Mouse (Mus musculus): ENCODE results near the gene Rsph10b. TPM values are rescaled to one million over a fixed set of nuclear protein-coding genes. Genes with fewer than 3 reads are reported as not detected.

Gene Rsph10b
- polyA plus RNA-seq, 1 experiment from 2014 or later, result 0.49 TPM

DNA sequence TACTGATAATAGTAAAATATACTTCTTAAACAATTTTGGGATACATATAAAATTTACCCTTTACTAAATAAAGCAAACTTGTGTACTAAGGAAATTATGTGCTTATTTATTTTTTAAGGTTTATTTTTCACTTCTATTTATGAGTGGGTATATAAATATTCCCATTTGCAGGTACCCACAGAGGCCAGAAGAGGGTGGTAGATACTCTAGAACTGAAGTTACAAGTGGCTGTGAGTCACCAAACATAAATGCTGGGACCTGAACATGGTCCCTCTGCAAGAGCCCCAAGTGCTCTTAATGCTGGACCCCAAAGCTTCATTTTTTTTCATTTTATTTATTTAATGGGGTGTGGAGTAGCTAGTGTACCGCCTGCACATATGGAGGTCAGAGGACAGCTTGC is 1.0 kb downstream of the Rsph10b start:
- no peak for DNase-seq (ENCODE audit: low spot score)

DNA sequence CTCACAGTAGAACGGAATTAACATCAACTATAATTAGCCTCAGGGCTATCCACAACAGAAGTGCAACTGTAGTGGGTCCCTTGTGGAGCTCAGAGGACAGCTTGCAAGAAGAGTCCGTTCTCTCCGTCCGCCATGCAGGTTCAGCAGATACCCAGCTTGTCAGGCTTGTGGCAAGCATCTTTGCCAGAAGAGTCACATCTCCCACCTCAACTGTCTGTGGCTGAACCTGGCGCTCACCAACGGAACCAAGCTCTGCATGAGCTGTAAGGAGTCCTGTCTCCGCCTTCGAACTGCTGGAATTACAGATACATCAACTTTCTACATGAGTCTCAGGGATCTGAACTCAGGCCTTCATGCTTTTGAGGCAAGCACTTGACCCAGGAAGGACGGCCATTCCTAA is 3.3 kb downstream of the Rsph10b start:
- DNase-seq (ENCODE audit: low spot score), result no peak

DNA sequence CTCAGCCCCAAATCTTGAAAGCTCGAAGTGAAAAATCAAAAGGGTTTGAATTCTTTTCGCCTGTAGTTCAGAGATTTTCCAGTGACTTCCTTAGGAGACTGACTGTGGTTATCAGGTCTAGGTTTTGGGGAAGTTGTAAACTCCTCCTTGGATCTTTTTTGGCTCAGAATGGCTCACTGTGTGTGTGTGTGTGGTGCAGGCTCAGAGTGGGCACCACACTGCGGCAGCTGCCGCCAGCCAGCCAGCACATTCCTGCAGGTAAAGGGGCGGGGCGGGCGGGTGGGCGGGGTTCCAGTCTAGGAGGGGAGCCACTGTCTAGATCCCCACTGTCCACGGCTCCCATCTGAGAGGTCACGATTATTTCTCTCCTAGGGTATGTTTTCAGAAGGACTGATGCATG is 8.8 kb downstream of the Rsph10b start:
- no peak for DNase-seq (ENCODE audit: low spot score)

DNA sequence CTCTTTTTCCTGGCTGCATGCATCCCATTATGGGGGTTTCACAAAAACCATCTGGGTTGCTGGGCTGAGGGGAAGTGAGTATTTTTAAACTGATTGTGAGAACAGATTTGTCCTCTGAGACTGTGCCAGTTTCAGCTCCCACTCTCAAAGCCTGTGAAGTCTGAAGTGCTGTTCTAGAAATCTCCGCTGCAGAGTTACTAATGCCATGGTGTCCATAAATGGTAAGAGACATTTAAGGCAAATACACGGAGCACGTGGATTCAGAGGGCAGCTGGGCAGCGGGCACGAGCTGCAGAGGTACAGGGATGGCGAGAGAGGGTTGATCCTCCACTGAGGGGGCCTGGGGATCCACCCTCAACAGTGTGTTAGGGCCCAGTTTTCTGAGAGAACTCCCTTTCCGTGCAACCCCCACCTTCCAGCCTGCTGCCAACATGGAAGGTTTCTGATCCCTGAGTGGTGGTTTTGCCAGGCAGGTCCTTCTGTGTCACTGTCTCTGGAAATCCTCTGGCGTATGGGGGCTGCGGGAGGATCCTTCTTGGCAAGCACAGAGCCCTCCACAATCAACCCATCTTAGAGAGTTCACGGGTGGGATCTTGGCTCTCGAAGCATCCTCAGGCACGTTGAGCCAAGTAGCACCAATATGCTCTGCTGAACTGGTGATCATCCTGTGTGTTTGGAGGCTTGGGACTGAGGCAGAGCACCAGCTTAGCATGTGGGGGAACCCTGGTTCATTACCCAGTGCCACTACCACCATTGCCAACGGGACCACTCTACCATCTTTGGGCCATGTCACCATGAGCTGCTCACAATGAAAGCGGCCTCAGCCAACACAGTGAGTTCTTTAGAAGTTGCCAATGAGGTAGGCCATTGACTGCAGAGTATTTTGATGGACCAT is 10.6 kb downstream of the Rsph10b start:
- no peak for DNase-seq (ENCODE audit: low spot score)

- no peak for DNase-seq (ENCODE audit: low spot score)
These were observed 15.5 kb downstream of the Rsph10b start for GRCm38 (mm10) chr5:143948361-143948760.

DNA sequence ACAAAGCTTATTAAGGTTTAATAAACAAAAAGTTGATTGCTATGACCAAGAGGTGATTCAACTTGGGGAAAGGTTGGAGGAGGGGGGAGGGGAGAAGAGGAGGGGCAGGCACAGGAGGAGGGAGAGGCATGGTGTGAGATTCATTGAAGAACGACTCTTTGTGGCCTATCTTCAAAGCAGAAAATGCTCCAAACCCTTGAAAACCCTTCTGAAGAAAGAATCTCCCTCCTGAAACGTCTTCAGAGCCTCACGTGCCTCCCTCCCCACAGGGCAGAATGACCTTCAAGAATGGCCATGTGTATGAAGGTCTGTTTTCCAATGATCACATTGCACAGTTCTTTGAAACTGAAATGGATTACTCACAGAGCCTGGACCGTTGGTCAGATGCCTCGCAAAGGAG is 17.2 kb downstream of the Rsph10b start:
- DNase-seq (ENCODE audit: low spot score), result no peak

DNA sequence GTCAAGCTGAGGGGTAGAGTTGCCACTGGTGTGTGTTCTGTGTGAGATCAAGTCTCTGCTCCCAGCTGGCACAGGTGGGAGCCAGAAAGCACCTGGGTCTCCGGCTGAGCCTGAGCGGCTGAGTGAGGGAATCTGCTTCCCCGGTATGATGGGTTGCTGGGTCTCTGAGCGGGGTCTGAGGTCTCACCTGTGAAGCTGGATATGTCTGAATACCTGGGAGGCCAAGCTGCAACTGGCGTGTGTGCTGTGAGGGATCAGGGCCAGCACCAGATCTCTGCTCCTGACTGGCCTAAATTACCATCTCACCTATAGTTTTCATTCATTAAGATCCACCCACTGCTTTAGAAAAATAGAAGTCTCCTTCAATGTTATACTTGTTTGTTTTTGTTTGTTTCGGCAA is 24.3 kb downstream of the Rsph10b start:
- no peak for DNase-seq (ENCODE audit: low spot score)

DNA sequence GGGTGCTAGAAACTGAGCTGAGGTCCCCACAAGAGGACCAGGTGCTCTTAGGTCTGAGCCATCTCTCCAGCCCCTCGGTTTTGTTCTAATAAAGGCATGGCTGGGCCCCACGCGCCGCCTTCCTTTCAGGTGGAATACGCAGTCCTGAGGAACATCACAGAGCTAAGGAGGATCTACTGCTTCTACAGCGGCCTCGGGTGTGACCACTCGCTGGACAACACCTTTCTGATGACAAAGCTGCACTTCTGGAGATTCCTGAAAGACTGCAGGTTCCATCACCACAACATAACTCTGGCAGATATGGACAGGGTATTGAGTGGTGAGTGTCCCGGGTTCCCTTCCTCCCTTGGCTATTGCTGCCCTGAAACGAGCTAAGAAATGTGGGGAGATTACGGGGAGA is 26.7 kb downstream of the Rsph10b start:
- DNase-seq (ENCODE audit: low spot score), result no peak

DNA sequence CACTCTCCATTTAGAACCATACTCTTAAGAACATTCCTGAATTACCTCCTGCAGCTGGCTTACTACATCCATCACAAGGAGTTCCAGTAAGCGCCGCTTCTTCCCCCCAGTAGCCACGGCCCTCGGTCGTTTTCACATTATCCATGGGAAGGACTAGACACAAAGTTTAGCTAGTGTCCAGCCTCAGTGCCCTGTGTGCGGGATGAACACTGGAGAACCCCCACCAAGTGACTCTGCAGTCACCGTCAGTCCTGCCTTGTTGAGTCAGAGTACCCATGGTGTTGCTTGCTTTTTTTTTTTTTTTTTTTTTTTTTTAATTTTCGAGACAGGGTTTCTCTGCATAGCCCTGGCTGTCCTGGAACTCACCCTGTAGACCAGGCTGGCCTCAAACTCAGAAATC is 28.3 kb downstream of the Rsph10b start:
- DNase-seq (ENCODE audit: low spot score), result no peak

DNA sequence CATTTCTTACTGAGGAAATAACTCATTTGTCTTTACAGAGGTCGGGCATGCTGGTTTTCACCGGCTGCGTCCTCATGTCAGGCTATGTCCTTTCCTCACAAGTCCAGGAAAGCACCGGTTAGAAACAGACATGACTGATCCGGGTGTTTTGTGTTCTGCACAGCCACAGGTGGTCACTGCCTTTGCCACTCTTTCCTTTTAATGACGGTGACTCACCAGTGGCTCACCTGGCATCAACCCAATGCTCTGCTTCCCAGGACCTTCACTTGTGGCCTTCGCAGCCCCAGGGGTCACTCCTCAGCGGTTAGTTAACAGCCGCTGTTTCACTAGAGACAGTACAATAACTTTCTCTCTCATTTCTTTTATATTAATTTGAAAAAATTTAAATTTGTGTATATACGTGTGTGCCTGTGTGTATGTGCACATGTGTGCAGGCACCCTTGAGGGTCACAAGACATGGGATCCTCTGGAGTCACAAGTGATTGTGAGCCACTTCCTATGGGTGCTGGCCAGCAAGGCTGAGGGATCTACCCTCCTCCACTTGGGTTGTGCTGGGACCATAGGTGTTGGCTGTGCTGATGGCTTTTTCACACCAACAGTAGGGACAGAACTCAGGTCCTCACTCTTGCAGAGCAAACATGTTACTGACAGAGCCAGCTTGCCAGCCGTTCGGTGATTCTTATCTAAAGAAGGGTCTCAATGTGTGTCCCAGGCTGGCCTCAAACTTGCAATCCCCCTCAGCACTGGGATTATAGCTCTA is 32.9 kb downstream of the Rsph10b start:
- no peak for DNase-seq (ENCODE audit: low spot score)

DNA sequence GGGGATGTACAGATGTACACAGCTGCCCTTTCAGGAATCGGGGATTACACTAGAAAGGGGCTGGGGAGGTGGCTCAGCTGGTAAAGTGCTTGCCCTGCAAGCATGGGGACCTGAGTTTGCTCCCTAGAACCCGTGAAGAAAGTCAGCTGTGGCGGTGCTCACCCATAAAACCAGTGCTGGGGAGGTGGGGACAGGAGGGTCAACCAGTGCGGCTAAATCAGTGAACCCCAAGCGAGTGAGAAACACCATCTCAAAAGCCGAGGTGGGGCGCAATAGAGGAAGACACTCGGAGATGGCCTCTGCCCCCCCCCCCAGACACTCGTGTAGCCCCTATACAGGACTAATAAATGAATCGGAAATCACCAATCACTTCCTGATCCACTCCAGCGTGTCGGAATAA is 33.8 kb downstream of the Rsph10b start:
- no peak for DNase-seq (ENCODE audit: low spot score)

- no peak for DNase-seq (ENCODE audit: low spot score)
These were observed 39.8 kb downstream of the Rsph10b start for GRCm38 (mm10) chr5:143972628-143973027.

- DNase-seq (ENCODE audit: low spot score), result peak; percentile 50
These were observed 42.2 kb downstream of the Rsph10b start for GRCm38 (mm10) chr5:143974931-143975630.

GRCm38 (mm10) chr5:143975631-143975933 is 42.7 kb downstream of the Rsph10b start:
- DNase-seq (ENCODE audit: low spot score), result no peak

DNA sequence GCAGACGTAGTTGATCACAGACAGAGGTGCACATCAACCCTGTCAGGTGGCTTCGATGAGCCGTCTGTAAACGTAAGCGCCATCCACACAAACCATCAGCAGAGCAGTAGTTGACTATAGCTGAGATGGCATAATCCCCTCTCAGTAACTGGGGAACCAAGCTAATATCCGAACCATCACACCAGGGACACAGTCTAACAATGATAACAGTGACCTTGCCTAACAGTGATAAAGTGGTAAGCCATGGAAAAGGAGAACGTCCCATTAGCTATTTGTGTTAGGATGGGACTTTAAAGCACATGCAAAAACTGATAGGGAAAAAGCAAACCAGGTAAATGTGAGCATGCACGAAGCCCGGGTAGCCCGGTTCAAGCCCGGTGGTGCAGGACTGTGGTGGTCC is 43.4 kb downstream of the Rsph10b start:
- no peak for DNase-seq (ENCODE audit: low spot score)

DNA sequence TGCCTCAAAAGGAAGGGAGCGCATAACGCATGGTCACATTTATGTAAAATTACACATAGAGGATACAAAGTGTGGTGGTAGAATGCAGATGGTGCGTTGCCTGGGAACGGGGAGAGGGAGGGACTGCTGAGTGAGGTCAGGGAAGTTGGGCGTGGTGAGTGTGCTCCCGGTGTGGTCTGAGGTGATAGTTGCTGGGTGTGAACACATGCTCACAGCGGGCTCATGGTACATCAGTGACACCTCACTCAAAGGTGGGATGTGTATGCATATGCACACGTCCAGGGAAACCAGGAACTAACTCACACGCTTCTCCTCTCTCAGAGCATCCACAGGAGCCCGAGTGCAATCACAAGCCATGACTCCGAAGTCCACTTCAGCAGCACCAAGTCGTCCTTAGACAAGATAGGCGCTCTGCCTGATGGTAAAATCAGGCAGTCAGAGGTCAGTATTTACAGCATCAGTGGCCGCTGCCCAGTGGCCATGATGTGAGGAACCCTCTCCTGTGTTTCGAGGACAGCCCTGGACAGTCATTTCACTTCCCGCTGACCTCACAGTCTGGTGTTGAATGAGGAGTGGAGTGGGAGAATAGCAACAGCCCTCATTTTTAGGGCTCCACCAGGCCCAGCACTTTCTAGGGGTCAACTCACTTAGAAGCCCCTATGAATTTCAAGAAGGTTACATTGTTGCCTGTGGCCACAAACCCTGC is 44.0 kb downstream of the Rsph10b start:
- no peak for DNase-seq (ENCODE audit: low spot score)

DNA sequence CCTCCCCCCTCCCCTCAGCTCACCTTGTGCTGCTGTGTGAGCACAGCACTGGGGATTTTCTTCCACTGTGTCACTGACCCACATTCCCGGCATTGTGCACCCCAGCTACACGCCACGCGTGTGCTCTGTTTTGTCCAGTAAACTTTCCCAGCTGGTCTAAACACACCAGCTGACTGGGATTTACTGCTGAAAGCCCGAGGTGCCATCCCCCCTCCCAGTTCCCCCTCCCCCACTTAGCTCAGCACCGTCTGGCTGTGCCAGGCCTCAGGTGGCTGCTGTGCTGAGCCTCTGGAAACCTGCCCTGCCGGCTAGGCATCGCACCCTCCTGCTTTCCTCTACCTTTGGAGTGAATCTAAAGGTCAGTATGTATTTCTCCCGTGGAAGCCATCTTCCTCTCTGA is 48.0 kb downstream of the Rsph10b start:
- no peak for DNase-seq (ENCODE audit: low spot score)

DNA sequence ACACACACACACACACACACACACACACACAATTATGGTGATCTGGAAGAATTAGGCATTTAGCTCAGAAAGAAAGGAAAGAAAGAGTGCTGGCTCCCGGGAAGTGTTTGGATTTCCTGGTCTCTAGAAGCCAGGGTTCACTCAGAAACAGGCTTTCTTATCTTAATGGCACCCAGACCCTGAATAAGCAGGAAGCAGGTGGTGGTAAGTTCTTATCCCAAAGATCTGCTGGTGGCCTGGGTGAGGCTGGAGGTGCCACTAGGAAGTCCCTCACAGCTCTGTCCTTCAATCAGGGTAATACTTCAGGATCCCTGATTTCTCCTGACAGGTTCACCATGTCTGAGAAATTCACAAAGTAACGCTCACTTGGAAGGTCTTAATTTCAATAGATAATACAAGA is 49.5 kb downstream of the Rsph10b start:
- DNase-seq (ENCODE audit: low spot score), result no peak

DNA sequence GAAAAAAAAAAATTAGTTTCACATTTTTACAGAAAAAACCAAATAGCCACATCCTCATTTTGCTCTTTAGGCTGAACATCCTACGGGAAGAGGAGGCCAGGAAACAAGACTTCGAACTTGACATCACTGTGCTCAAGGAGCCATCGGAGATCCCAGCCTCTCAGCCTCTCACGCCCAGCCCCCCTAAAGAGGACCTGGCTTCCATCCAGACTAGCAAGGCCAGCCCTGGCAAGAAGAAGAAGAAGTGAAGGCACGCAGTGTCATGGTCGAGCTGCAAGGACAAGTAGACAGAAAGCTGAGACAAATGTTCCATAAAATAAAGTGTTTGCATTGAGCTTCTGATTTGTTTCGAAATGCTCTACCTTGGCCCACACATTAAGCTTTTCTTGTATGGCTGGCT is 52.5 kb downstream of the Rsph10b start:
- no peak for DNase-seq (ENCODE audit: low spot score)

DNA sequence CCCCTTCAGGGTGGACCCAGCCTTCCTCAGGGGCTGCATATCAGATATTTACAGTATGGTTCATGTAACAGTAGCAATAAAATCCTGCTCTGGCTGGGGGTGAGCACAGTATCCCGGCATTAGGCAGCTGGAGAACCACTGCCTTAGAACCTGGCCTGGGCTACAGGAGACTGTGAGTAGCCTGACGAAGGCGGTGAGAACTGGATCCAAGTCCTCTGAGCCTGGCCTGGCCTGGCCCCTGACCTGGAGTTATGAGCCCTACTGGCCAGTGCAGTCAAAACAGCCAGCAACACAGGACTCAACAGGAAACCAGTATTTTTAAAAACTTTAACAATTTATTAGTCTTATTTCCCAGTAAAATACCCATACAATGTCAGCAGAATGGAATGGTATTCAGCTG is 54.8 kb downstream of the Rsph10b start:
- no peak for DNase-seq (ENCODE audit: low spot score)

GRCm38 (mm10) chr5:143989046-143989445 is 56.2 kb downstream of the Rsph10b start:
- DNase-seq (ENCODE audit: low spot score), result no peak

GRCm38 (mm10) chr5:143990086-143990485 is 57.3 kb downstream of the Rsph10b start:
- no peak for DNase-seq (ENCODE audit: low spot score)

All from thymus, postnatal 0 days (tissue).